Mouse (Mus musculus) testis, adult 2 months (tissue): ENCODE results near the gene Gm20388.

Experiments used
- CTCF ChIP-seq: fragments of 200-500 bp; IDR thresholded peaks from 2 replicates; pipeline ENCODE4 v1.5.1; 2012; ENCODE audit warnings: low read depth, mild to moderate bottlenecking, inconsistent platforms, low read length, moderate library complexity; ENCODE audit not compliant: control insufficient read depth, insufficient read depth, insufficient replicate concordance
- POLR2A ChIP-seq: fragments of 200-500 bp; IDR thresholded peaks from 2 replicates; pipeline ENCODE4 v1.6.1; 2012; ENCODE audit warnings: low read depth, mild to moderate bottlenecking, inconsistent platforms, low read length, moderate library complexity; ENCODE audit not compliant: control insufficient read depth

DNA sequence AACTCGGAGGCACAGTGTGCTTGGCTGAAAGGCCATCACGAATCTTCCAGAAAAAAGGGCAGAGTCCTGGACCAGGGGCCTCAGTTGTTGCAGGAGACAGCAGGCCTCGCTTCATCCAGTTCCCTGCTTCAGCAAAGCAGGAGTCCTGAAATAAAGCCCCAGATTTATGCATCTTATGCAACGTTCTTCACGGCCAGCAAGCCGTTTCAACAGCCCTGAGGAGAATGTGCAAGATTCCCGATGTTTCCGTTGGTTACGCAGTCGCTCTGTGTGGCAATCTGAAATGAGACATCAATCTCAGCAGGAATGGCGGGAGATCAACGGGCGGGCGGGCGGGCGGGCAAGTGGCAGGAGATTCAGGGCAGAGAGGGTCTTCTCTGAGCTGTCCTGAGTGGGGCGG is 830.4 kb downstream of the Gm20388 start:
- TF ChIP-seq CTCF: no peak
- TF ChIP-seq POLR2A: no peak
